Comparison of ENCODE assay signal across 29 mouse cellular contexts in the genomic region with DNA sequence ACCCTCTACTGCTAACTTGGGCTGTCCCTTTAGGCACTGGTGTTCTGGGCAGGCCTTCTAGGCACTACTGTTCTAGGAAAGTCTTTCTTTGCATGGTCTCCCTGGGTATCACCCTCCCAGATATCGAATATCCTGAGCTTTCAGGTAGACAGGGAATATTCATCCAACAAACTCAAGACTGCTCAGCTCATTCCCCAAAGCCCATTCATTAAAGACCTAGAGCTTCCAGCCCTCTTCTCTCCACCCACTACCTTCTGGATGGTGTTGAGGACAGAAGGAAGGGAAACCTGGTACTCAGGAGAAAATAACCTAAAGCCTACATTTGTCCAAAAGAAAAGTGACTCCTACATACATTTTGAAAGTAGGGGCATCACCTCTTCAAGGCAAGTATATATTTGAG.
"Had no signal": no experiment of that assay in that cellular context is flagged by ENCODE, and none has a peak within 500 bp of the region (broad histone marks: within the 10 kb centered on the region; RNA-seq: fewer than 3 reads in every experiment).

No protein-coding gene starts in this region.

- H3K36me3 ChIP-seq: embryonic facial prominence, embryonic 10.5 days; embryonic facial prominence, embryonic 12.5 days; embryonic facial prominence, embryonic 13.5 days; embryonic facial prominence, embryonic 15.5 days; forebrain, embryonic 10.5 days; forebrain, embryonic 12.5 days; forebrain, embryonic 15.5 days; heart, embryonic 10.5 days had no signal

- H3K4me2 ChIP-seq: embryonic facial prominence, embryonic 12.5 days; embryonic facial prominence, embryonic 13.5 days; embryonic facial prominence, embryonic 15.5 days; forebrain, embryonic 12.5 days; forebrain, embryonic 13.5 days; forebrain, embryonic 15.5 days; heart, embryonic 11.5 days had no signal

- H3K4me1 ChIP-seq: embryonic facial prominence, embryonic 10.5 days; embryonic facial prominence, embryonic 12.5 days; embryonic facial prominence, embryonic 13.5 days; embryonic facial prominence, embryonic 15.5 days; forebrain, embryonic 10.5 days; forebrain, embryonic 12.5 days; forebrain, embryonic 13.5 days; forebrain, embryonic 15.5 days had no signal

- H3K4me3 ChIP-seq: embryonic facial prominence, embryonic 10.5 days; embryonic facial prominence, embryonic 12.5 days; embryonic facial prominence, embryonic 13.5 days; embryonic facial prominence, embryonic 15.5 days; erythroblast, embryonic 14.5 days; forebrain, embryonic 10.5 days; forebrain, embryonic 12.5 days; forebrain, embryonic 13.5 days; forebrain, embryonic 15.5 days; gastrocnemius, adult 2 months; heart, adult 2 months; heart, embryonic 10.5 days had no signal

- H3K27me3 ChIP-seq: embryonic facial prominence, embryonic 12.5 days; embryonic facial prominence, embryonic 13.5 days; embryonic facial prominence, embryonic 15.5 days; forebrain, embryonic 12.5 days; forebrain, embryonic 13.5 days; forebrain, embryonic 15.5 days had no signal

- H3K9me3 ChIP-seq: embryonic facial prominence, embryonic 10.5 days; embryonic facial prominence, embryonic 12.5 days; embryonic facial prominence, embryonic 13.5 days; embryonic facial prominence, embryonic 15.5 days; forebrain, embryonic 10.5 days; forebrain, embryonic 12.5 days; forebrain, embryonic 13.5 days; forebrain, embryonic 15.5 days; heart, embryonic 10.5 days had no signal

- H3K27ac ChIP-seq: embryonic facial prominence, embryonic 10.5 days; embryonic facial prominence, embryonic 12.5 days; embryonic facial prominence, embryonic 13.5 days; embryonic facial prominence, embryonic 15.5 days; forebrain, embryonic 10.5 days; forebrain, embryonic 12.5 days; forebrain, embryonic 13.5 days; forebrain, embryonic 15.5 days; gastrocnemius, adult 2 months; heart, adult 2 months; heart, embryonic 10.5 days had no signal

- DNase-seq: cerebellum, adult 8-10 months; cerebellum, adult 9-10 months; cerebellum, adult 9-11 months; cerebellum, postnatal 10 days; cerebellum, postnatal 14 days; cerebellum, postnatal 25 days; cerebellum, postnatal 36 days; embryo, embryonic 11 days; forebrain, postnatal 0 days; gastrocnemius, adult 2 months; gastrocnemius, postnatal 10 days; gastrocnemius, postnatal 14 days; gastrocnemius, postnatal 25 days; gastrocnemius, postnatal 36 days; heart, adult 18-20 months; heart, adult 2 months had no signal

- H3K9ac ChIP-seq: embryonic facial prominence, embryonic 12.5 days; embryonic facial prominence, embryonic 13.5 days; embryonic facial prominence, embryonic 15.5 days; forebrain, embryonic 12.5 days; forebrain, embryonic 13.5 days; forebrain, embryonic 15.5 days; forebrain, postnatal 0 days had no signal

- ATAC-seq: forebrain, embryonic 13.5 days; forebrain, embryonic 14.5 days; forebrain, embryonic 15.5 days; forebrain, embryonic 16.5 days; forebrain, postnatal 0 days had no signal
